Mouse (Mus musculus): ENCODE measurements around the gene Ccdc107. TPM values are rescaled to one million over a fixed set of nuclear protein-coding genes. Genes with fewer than 3 reads are reported as not detected.

Gene Ccdc107
- polyA plus RNA-seq, 1 experiment from 2014 or later: 61.4 TPM

- ATAC-seq (ENCODE audit: insufficient read depth) (no peak), DNase-seq (no peak)
- peaks cover 26% of the 10 kb centered on the region for H3K27me3 ChIP-seq (ENCODE audit: insufficient read depth, low read length)
- H3K9ac ChIP-seq: no peak overlapping the region
- no peak overlapping the region for H3K27ac ChIP-seq (ENCODE audit: low read depth)
- 24% methylated on average over 4 of the region's 4 CpGs for WGBS
- no peak overlapping the region for H3K4me3 ChIP-seq (ENCODE audit: low read depth, low read length)
- no peak overlapping the region for H3K4me2 ChIP-seq
- no peaks in the 10 kb centered on the region for H3K4me1 ChIP-seq (ENCODE audit: insufficient read depth)
- H3K36me3 ChIP-seq (ENCODE audit: insufficient read depth): no peaks in the 10 kb centered on the region
- H3K9me3 ChIP-seq (ENCODE audit: low read depth, low read length): no peaks in the 10 kb centered on the region
- no peak for TF ChIP-seq CTCF (IDR thresholded peaks at IDR 0.05; ENCODE audit: low read depth)
These were observed 36.2 kb upstream of the Ccdc107 start for GRCm38 (mm10) chr4:43456470-43456869.

GRCm38 (mm10) chr4:43457124-43457523, 35.6 kb upstream of the Ccdc107 start:
- Histone ChIP-seq H3K27me3 (ENCODE audit: insufficient read depth, low read length) (peaks cover 24% of the 10 kb centered on the region), H3K4me1 (ENCODE audit: insufficient read depth) (no peaks in the 10 kb centered on the region), H3K9ac (no peak overlapping the region), H3K27ac (ENCODE audit: low read depth) (no peak overlapping the region), H3K9me3 (ENCODE audit: low read depth, low read length) (no peaks in the 10 kb centered on the region), H3K36me3 (ENCODE audit: insufficient read depth) (no peaks in the 10 kb centered on the region), H3K4me2 (no peak overlapping the region), H3K4me3 (ENCODE audit: low read depth, low read length) (no peak overlapping the region)
- 17% methylated on average over 8 of the region's 8 CpGs for WGBS
- DNase-seq (peak; percentile 16), ATAC-seq (ENCODE audit: insufficient read depth) (no peak)
- TF ChIP-seq CTCF (IDR thresholded peaks at IDR 0.05; ENCODE audit: low read depth): no peak

GRCm38 (mm10) chr4:43463102-43463501, 29.6 kb upstream of the Ccdc107 start:
- Histone ChIP-seq H3K27me3 (ENCODE audit: insufficient read depth, low read length) (no peaks in the 10 kb centered on the region), H3K9ac (no peak overlapping the region), H3K4me2 (no peak overlapping the region), H3K4me3 (ENCODE audit: low read depth, low read length) (no peak overlapping the region), H3K9me3 (ENCODE audit: low read depth, low read length) (no peaks in the 10 kb centered on the region), H3K36me3 (ENCODE audit: insufficient read depth) (no peaks in the 10 kb centered on the region), H3K27ac (ENCODE audit: low read depth) (no peak overlapping the region), H3K4me1 (ENCODE audit: insufficient read depth) (no peaks in the 10 kb centered on the region)
- TF ChIP-seq CTCF (IDR thresholded peaks at IDR 0.05; ENCODE audit: low read depth): no peak
- 84% methylated on average over 5 of the region's 5 CpGs for WGBS
- ATAC-seq (ENCODE audit: insufficient read depth) (no peak), DNase-seq (no peak)

- 83% methylated on average over 6 of the region's 6 CpGs for WGBS
- ATAC-seq (ENCODE audit: insufficient read depth): no peak
- no peak for DNase-seq
These were observed 26.8 kb upstream of the Ccdc107 start for GRCm38 (mm10) chr4:43465935-43466334.

GRCm38 (mm10) chr4:43466872-43467271, 25.8 kb upstream of the Ccdc107 start:
- Histone ChIP-seq H3K27ac (ENCODE audit: low read depth) (no peak overlapping the region), H3K4me2 (no peak overlapping the region), H3K9me3 (ENCODE audit: low read depth, low read length) (no peaks in the 10 kb centered on the region), H3K4me1 (ENCODE audit: insufficient read depth) (no peaks in the 10 kb centered on the region), H3K27me3 (ENCODE audit: insufficient read depth, low read length) (no peaks in the 10 kb centered on the region), H3K4me3 (ENCODE audit: low read depth, low read length) (no peak overlapping the region), H3K36me3 (ENCODE audit: insufficient read depth) (no peaks in the 10 kb centered on the region), H3K9ac (no peak overlapping the region)
- ATAC-seq (ENCODE audit: insufficient read depth) (no peak), DNase-seq (no peak)
- no peak for TF ChIP-seq CTCF (IDR thresholded peaks at IDR 0.05; ENCODE audit: low read depth)
- 84% methylated on average over 7 of the region's 7 CpGs for WGBS

More at GRCm38 (mm10) chr4:43465935-43466334, 26.8 kb upstream of the Ccdc107 start:
- Histone ChIP-seq H3K9me3 (ENCODE audit: low read depth, low read length) (no peaks in the 10 kb centered on the region), H3K36me3 (ENCODE audit: insufficient read depth) (no peaks in the 10 kb centered on the region), H3K27me3 (ENCODE audit: insufficient read depth, low read length) (no peaks in the 10 kb centered on the region), H3K27ac (ENCODE audit: low read depth) (no peak overlapping the region), H3K4me2 (no peak overlapping the region), H3K9ac (no peak overlapping the region), H3K4me3 (ENCODE audit: low read depth, low read length) (no peak overlapping the region), H3K4me1 (ENCODE audit: insufficient read depth) (no peaks in the 10 kb centered on the region)
- no peak for TF ChIP-seq CTCF (IDR thresholded peaks at IDR 0.05; ENCODE audit: low read depth)

- WGBS: 84% methylated on average over 10 of the region's 10 CpGs
- no peak for TF ChIP-seq CTCF (IDR thresholded peaks at IDR 0.05; ENCODE audit: low read depth)
These were observed 22.4 kb upstream of the Ccdc107 start for GRCm38 (mm10) chr4:43470301-43470700.

GRCm38 (mm10) chr4:43473636-43474035, 19.1 kb upstream of the Ccdc107 start:
- Histone ChIP-seq H3K36me3 (ENCODE audit: insufficient read depth) (no peaks in the 10 kb centered on the region), H3K27me3 (ENCODE audit: insufficient read depth, low read length) (no peaks in the 10 kb centered on the region), H3K4me1 (ENCODE audit: insufficient read depth) (no peaks in the 10 kb centered on the region), H3K4me3 (ENCODE audit: low read depth, low read length) (no peak overlapping the region), H3K9ac (no peak overlapping the region), H3K4me2 (no peak overlapping the region), H3K27ac (ENCODE audit: low read depth) (no peak overlapping the region), H3K9me3 (ENCODE audit: low read depth, low read length) (no peaks in the 10 kb centered on the region)
- DNase-seq: no peak
- 61% methylated on average over 1 of the region's 1 CpGs for WGBS
- ATAC-seq (ENCODE audit: insufficient read depth): no peak
- TF ChIP-seq CTCF (IDR thresholded peaks at IDR 0.05; ENCODE audit: low read depth): no peak

More at GRCm38 (mm10) chr4:43470301-43470700, 22.4 kb upstream of the Ccdc107 start:
- no peaks in the 10 kb centered on the region for H3K4me1 ChIP-seq (ENCODE audit: insufficient read depth)
- DNase-seq: no peak
- no peaks in the 10 kb centered on the region for H3K27me3 ChIP-seq (ENCODE audit: insufficient read depth, low read length)
- H3K36me3 ChIP-seq (ENCODE audit: insufficient read depth): no peaks in the 10 kb centered on the region
- no peak overlapping the region for H3K4me3 ChIP-seq (ENCODE audit: low read depth, low read length)
- no peak overlapping the region for H3K27ac ChIP-seq (ENCODE audit: low read depth)
- ATAC-seq (ENCODE audit: insufficient read depth): no peak
- H3K9ac ChIP-seq: no peak overlapping the region
- no peak overlapping the region for H3K4me2 ChIP-seq
- no peaks in the 10 kb centered on the region for H3K9me3 ChIP-seq (ENCODE audit: low read depth, low read length)

GRCm38 (mm10) chr4:43476604-43477003, 16.1 kb upstream of the Ccdc107 start:
- no peak overlapping the region for H3K27ac ChIP-seq (ENCODE audit: low read depth)
- H3K27me3 ChIP-seq (ENCODE audit: insufficient read depth, low read length): no peaks in the 10 kb centered on the region
- H3K4me1 ChIP-seq (ENCODE audit: insufficient read depth): no peaks in the 10 kb centered on the region
- no peak overlapping the region for H3K4me3 ChIP-seq (ENCODE audit: low read depth, low read length)
- H3K36me3 ChIP-seq (ENCODE audit: insufficient read depth): no peaks in the 10 kb centered on the region
- no peak overlapping the region for H3K9ac ChIP-seq
- TF ChIP-seq CTCF (IDR thresholded peaks at IDR 0.05; ENCODE audit: low read depth): peak; percentile 32
- no peak overlapping the region for H3K4me2 ChIP-seq
- ATAC-seq (ENCODE audit: insufficient read depth) (no peak), DNase-seq (no peak)
- no peaks in the 10 kb centered on the region for H3K9me3 ChIP-seq (ENCODE audit: low read depth, low read length)
- WGBS: 82% methylated on average over 6 of the region's 6 CpGs
